Mouse (Mus musculus) T-helper 1 cell (primary cell): ENCODE data around the gene Nradd.

Experiments
- in situ Hi-C: fragments of 300-600 bp; cut with MboI, MseI; formaldehyde crosslinking; loops from one replicate; pipeline ENCODE4 v1.15.1; 2025; ENCODE audit warnings: high pct_unique_total_duplicates

The Nradd gene

DNA sequence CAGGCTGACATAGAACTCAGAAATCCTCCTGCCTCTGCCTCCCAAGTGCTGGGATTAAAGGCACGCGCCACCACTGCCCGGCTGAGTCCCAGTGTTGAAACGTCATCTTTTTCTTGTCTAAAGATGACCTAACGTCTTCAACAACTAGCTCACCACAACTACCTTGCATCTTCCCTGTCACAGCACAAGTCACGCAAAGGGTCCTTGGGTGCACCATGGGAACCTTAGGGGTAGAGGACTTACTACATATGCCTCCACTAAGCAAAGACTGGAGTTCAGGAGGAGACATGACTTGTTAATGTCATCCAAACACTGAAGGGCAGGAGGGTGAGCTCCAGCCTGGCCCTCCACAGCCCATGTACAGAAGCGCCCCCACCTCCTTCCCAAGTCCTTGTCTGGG lies 3.6 kb downstream of the Nradd start:
- in situ Hi-C loops: no loop called here

DNA sequence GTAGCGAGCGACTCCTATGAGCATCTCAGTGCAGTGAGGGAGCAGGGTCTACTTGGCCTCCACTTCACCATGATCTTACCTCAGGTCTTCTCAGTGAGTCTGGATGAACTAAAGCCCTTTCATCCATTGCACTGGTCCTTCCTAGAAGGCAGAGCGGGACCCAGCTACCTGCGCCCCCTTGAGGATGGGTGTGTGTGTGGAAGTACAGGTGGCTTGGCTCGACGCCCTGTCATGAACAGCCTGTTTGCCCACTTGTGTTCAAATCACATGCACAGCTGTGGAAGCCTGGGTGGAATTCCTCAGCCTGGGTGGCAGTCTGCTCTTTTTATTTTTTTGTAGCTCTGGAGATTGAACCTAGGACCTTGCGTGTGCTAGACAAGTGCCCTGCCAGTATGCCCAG lies 4.1 kb downstream of the Nradd start:
- in situ Hi-C loops: no loop called here

DNA sequence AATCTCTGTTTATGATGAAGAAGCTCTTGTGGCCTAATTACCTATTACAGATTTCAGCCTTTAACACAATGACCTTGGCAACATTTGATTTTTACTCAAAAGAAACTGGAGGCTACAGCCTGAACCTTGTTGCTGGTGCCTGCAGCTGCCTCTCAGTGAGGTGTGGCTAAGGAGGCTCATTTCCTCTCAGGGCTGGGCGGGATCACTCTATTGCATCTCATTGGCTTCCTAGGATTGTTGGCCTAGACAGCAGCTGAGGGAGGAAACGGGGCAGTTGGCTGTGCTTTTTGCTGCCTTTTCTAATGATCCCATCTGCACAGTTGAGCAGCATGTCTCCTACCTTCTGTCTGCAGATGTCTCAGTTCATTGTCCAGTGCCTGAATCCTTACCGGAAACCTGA lies 7.2 kb downstream of the Nradd start:
- in situ Hi-C loops: no loop called here

GRCm38 (mm10) chr9:110611471-110611870 lies 12.8 kb downstream of the Nradd start:
- in situ Hi-C loops: no loop called here

- in situ Hi-C loops: no loop called here
Measured at GRCm38 (mm10) chr9:110583521-110583920, 40.7 kb downstream of the Nradd start.

DNA sequence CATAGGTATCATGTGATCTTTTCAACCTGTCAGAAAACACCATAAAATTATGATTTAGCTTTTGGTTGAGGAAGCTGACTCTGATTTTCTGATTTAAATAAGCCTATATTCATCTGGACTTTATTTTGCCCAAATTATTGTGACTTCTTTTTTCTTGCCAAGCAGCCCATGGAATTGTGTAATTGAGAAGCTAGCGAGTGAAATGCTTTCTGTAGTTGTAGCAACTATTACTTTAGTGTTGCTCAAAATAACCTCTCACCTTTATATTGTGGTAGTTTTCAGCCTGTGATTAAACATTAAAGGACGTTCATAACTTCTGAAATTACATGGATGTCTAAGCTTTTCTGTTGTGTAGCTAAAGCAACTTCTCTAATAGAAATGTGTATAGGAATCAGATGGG lies 42.1 kb downstream of the Nradd start:
- in situ Hi-C loops: no loop called here
